Mouse (Mus musculus) ovary, adult 18-20 months (tissue): ENCODE data around the gene Kcnip1.

ENCODE experiments used
- DNase-seq: peaks from one replicate; pipeline ENCODE4 v3.0.0; 2022; ENCODE audit warnings: low spot score, mixed read lengths

Kcnip1 gene

GRCm38 (mm10) chr11:33752431-33752873 lies 240.5 kb downstream of the Kcnip1 start:
- DNase-seq, result no peak

DNA sequence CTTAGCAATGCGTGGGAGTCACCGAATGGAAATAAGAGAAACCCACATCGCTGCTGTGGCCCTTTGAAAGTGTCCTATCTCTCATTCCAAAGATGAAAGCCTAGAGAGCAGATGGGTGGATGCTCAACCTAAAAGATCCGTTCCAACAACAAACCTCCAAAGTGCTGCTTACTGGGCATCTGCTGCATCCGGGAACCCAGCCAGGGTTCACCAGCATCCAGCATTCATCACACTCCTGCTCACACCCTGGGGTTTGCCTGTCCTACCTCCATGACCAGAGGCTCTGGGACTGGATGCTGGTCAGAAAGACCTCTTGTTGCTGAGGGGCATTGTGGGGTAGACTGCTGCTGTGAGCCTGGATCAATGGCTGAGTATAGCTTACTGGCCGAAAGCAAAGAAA lies 241.4 kb downstream of the Kcnip1 start:
- no peak for DNase-seq

DNA sequence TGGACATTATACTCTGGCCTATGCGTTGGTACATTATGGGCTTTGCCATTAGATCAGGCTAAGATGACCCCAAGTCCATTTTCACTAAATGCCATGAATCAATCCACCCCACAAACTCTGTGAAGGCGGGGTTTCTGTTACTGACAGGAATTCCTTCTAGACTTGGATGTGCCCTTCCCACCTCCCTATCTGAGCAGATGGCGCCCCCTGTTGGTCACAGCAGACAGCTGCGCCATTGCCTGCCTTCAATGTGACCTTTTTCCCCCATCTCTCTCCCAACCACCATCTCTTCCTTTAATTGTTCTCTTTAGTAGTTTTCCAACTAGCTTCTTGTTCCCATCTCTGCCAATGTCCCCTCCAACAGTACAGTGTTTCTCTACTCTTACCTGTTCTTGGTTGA lies 243.0 kb downstream of the Kcnip1 start:
- DNase-seq, result no peak

- no peak for DNase-seq
These were observed 243.5 kb downstream of the Kcnip1 start for GRCm38 (mm10) chr11:33749408-33749807.

GRCm38 (mm10) chr11:33748754-33749153 lies 244.2 kb downstream of the Kcnip1 start:
- no peak for DNase-seq

- DNase-seq, result no peak
These were observed 245.5 kb downstream of the Kcnip1 start for GRCm38 (mm10) chr11:33747402-33747955.

DNA sequence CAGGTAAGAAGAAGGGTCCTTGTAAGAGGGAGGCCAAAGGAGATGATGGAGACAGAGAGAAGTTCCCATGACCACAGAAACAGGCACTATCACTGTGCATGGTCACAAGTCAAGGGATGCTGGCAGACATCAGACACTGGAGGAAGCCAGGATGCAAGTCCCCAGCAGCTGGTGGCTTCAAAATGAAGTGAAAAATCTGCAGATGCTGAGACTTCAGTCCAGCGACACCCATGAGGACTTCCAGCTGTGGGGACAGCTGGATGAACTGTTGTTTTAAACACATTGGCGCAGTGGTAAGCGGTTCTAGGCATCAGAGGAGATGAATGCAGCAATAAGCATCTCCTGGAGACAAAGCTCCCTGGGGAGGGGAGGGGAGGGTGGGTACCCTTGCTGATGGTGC lies 246.6 kb downstream of the Kcnip1 start:
- DNase-seq, result no peak

DNA sequence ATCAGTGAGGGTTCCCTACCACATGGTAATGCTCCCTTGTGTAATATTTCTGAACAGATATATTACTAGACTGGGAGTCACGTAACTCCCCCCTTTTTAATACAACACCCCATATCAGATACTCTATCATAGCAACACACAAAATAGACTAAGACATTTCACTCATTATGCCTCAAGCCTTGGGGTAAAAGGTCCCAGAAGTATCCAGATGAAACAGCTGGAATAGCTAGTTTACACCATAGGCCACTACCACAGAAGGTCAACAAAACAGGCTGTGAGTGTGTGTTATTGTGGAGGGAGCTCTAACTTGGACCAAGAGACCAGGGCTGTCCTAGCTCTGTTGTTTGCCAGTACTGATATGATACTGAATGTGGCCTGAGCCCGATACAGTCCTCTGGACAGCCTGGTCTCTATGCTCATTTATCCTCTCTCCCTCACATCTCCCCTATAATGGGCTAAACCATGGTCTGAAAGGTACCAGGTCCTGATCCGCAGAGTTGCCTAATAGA lies 247.1 kb downstream of the Kcnip1 start:
- no peak for DNase-seq

DNA sequence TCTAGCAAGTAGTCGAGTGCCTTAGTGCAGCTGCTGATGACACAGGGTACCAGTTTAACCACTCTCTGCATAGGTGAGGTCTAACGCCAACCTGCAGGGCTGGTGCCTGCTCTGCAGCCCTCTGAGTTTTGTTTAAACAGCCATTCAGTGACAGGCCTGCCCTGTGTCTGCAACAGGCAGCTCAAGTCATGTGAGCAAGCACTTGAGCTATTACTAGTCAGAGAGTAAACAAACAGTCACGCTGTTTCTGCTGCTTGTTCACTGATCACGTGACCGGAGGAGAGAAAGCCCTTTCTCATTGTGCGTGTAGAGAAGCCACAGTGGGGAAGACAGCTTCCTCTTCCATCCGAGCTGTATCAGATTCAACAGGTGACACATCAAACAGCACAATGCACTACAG lies 248.5 kb downstream of the Kcnip1 start:
- DNase-seq, result no peak

GRCm38 (mm10) chr11:33740187-33740586 lies 252.8 kb downstream of the Kcnip1 start:
- no peak for DNase-seq

- DNase-seq, result no peak
These were observed 256.5 kb downstream of the Kcnip1 start for GRCm38 (mm10) chr11:33736426-33736825.

DNA sequence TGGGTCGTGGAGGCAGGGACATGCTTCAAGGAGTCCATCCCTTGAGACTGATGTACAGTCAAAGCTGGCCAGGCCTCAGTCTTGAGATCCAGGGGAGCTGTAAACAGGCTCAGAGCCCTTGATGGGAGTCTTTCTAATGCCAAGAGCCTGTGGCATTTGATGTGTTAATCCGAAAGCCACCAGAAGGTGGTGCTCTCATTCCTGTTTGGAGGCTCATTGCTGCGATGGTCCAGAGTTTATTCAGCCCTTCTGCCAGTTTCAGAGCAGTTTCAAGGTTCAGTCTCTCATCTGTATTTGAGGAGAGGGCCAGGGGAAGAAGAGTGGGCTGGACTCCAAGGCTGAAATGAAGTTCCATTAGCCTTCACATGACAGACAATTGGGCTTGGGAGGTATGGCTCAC lies 259.7 kb downstream of the Kcnip1 start:
- no peak for DNase-seq

- DNase-seq, result no peak
These were observed 260.6 kb downstream of the Kcnip1 start for GRCm38 (mm10) chr11:33732358-33732757.

DNA sequence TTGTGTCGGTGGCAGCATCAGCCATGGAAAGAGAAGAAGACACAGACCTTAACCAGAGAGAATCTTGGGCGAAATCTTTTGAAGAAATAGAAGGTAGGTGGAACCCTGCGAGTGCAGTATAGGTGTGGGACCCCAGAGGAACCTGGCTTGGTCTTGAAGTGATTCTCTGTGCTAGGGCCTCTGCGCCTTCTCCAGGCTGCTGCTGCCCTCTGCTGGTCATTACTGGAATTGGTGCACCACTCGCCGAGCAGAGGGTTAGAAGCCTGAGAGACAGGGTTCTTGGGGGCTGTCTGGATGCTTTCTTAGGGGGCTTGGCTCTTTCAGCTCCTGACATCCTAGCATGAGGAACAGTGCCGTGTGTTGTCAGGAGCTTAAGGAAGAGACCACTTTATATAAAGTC lies 271.7 kb downstream of the Kcnip1 start:
- no peak for DNase-seq

- DNase-seq, result no peak
These were observed 286.2 kb downstream of the Kcnip1 start for GRCm38 (mm10) chr11:33706777-33707176.

GRCm38 (mm10) chr11:33701958-33702459 lies 290.9 kb downstream of the Kcnip1 start:
- DNase-seq, result no peak

GRCm38 (mm10) chr11:33701236-33701957 lies 291.6 kb downstream of the Kcnip1 start:
- DNase-seq, result no peak

DNA sequence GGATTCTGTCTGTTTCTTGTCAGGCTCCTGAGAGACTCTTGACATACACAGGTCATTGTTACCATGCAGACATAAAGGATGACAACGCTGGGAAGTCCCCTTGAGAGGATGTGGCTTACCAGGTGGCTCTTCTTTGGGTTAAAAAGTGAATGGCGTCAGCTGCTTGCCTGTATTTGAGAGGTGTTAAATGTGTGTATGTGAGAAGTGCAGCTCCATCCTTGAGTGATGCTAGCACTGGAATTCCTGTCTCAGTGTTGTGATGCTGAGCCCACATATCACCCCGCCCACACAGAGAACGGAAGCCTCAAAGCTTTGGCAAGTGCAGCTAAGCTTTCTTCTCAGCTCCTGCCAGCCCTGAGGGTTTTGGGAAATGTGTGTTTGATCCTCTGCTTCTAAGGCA lies 292.2 kb downstream of the Kcnip1 start:
- no peak for DNase-seq

DNA sequence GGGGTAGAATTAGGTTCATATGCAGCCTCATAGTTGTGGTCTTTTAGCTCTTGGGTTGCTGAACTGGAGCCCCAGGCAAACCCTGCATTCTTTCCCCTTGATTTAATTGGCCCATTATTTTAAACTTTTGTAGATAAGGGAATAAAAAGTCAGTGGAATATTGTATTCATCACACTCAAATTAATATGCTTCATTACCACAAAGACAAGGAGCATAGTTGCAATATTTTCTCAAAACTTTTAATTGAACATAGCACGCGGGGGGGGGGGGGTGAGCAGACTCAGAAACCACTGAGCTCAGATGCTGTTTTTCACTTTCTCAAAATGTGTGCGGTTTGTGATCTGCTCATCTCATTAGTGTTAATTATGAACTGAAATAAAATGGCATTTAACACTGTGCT lies 302.8 kb downstream of the Kcnip1 start:
- DNase-seq, result no peak

- DNase-seq, result no peak
These were observed 307.0 kb downstream of the Kcnip1 start for GRCm38 (mm10) chr11:33685904-33686303.

DNA sequence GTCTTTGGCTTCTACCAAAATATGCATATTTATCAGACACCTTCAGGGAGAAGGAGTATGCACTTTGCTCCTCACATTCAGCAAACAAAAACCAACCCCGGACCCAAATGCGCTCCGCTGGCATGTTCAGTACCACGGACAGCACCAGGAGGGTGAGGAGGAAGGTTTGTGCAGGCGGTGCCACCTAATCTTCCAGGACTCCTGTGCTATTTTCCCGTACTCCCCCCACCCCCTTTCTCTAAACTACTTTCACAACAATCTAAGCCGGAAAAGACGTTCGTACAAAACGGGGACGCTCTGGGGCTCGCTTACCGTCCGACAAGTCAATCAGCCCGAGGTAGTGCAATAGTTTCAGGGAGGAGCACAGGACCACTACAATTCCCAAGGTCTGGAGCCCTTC lies 312.8 kb downstream of the Kcnip1 start:
- no peak for DNase-seq

- DNase-seq, result no peak
These were observed 322.6 kb downstream of the Kcnip1 start for GRCm38 (mm10) chr11:33670105-33670965.

DNA sequence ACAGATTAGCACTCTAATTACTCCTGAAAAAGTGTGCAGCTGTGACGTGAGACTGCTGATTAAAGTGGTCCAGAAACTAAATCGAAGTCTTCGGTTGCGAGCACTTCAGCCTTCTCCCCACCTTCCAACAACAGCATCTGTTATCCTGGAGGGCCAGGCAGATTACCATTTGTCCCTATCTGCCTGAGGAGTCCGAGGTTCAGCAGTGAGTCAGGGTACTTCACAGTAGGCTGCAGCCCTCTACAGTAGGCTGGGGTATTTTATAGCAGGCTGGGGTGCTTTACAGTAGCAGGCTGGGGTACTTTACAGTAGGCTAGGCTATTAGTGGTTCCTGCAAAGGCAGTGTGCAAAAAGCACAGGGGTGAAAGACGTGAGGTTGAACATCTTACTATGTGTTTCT lies 324.6 kb downstream of the Kcnip1 start:
- no peak for DNase-seq
